Mouse (Mus musculus): Measurements from ENCODE around the gene Katnal1.

The Katnal1 gene

DNA sequence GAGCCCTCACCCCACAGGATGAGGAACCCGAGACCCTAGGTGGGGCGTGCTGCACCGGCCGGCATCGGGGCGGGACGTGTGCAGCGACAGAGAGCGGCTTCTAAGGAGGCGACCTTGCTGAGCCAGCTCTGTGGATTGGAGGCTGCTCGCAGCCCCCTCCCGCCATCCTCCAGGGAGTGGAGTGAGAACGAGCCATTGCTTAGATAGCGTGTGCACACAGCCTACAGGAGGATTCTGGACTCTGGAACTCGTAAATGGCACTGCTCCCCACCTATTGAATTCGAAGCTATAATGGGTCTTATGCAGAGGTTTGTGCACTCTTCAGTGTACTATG, at the start of gene Katnal1:
Katnal1 (minus strand) TSS at position 205 of the 334 bp plus-strand sequence.
- no peak for DNase-seq (ENCODE audit: low spot score)

GRCm38 (mm10) chr5:148978458-148979165, 49.5 kb upstream of the Katnal1 start:
- DNase-seq (ENCODE audit: low spot score) = no peak

DNA sequence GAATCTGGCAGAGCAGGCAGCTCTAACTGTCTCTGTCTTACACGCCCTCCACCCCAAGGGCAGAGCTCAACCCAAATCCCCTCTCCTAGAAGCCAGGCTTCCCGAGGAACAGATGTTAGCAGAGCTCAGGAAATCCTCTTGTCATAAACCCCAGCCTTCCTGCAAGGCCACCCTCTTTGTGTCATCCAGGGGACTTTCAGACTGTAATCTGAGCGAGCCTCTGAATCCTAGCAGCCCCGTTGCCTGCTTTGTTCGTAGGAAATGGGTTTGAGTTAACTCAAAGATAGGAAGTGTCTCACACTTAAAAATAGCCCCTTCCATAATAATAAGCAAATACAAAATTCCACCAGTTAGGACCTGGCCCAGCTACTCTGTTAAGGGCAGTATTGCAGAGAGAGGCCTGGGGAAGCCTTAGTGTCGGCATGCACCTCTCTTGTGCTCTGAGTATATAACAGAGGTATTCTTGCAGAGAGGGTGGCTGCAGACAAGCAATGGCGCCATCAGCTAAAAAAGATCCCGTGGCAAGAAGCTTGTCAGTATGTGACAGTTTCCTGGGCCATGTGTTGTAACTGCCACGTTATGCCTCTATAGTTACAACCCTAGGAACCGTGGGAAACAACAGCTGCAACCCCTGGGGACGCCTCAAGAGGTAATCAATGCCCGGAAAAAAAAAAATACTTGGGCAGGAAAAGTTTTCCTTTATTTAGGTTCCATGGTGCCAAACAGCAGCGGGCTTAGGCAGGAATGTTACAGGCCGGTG, 48.8 kb upstream of the Katnal1 start:
- DNase-seq (ENCODE audit: low spot score) = peak; percentile 51

DNA sequence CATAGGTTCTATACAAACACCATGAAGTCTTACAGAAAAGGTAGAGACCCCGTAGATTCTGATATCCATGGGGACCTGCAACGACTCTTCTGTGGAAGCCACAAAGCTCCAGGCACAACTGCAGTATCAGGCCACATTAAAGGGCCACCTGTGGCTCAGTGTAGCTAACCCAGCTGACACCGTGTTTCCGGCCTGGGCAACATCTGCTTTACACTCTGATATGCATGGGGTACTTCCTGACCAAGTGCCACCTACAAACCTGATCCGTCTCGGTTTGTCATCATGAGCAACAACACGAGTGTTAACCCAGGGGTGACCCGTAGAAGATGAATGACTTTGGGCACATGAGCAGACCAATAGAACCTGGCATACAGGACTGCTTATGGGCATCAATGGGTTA, 47.8 kb upstream of the Katnal1 start:
- no peak for DNase-seq (ENCODE audit: low spot score)

DNA sequence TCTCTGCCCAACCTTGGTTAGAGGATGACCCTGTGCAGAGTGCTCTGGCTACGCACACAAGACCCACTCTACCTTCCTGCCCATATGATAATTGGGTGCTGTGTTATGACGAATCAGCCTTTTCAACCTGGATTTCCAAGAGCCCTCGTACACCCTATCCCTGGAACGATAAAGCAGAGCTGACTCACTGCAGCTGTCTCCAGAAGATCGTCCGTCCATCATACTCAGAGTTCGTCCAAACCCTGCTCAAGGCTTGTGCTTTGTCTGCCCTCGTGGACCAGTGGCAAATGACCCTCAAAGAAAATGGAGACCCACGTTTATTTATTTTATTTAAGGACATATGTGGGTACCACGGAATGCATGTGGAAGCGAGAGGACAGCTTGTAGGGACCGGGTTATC, 45.9 kb upstream of the Katnal1 start:
- no peak for DNase-seq (ENCODE audit: low spot score)

DNA sequence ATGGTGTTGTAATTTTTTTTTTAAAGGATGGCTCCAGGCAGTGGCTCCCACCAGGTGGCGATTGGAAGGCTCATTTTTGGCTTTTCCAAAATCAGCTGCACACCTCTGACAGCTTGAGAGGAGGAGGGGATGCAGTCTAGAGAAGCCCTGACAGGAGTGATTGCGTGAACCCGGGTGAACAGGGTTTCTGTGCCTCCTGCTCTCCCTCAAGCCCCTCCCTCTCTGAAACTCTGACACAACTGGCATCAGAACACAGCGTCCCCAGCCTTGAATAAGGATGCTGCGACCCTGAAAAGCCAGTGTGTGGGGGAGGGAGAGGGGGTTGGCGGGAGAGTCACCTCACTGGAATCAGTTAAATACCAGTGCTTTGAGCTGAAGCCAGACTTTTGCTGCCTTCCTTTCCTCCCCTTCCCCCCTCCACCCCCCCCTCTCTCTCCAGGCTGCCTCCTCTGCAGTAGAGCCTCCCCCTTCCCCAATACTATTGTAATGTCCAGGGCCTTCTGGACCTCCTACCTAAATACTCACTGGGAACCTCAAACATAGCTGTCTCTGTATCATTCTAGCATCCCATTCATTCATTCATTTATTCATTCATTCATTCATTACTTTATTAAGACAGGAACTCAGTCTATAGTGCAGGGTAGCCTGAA, 44.0 kb upstream of the Katnal1 start:
- no peak for DNase-seq (ENCODE audit: low spot score)

- no peak for DNase-seq (ENCODE audit: low spot score)
These were observed 43.0 kb upstream of the Katnal1 start for GRCm38 (mm10) chr5:148972167-148972566.

DNA sequence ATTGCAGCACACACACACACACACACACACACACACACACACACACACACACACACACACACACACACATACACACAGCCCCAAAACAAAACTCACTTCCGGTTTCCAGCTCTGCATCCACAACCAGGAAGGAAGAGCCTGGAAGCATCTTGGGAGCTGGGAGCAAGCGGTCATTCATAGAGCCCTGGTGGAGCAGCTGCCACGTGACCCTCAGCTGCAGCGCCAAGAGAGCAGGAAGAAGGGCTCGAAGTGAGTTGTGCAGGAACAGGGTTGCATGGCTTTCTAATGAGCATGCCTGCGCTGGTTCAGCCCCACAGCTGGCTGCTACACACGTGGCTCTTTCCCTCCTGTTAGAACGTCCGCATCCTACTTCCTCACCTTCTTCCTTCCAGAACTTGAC, 40.5 kb upstream of the Katnal1 start:
- DNase-seq (ENCODE audit: low spot score) = no peak

DNA sequence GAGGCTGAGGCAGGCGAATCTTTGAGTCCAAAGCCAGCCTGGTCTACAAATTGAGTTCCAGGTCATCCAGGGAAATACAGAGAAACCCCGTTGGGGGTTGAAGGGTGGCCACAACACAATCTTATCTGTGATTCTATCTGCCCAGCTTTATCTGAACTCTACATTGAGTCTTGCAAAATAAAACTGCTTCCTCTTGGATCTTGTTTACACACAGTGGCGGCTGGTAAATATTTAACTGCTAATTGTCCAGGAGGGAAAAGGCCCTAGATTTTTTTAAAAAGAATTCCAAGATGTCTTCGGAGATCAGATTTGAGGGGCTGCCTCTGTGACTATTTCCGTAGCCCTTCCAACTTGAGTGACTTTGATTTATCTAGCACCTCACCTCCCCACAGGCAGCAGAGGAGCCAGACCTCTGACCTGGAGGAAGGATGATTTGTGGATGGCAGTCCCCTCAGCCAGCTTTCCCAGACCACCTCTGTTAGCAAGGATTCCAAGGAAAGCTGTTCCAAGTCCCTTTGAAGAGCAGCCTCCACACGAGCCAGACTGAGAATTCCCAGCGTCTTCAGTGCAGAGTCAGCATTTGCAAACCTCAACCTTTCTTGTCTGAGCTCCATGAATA, 39.9 kb upstream of the Katnal1 start:
- DNase-seq (ENCODE audit: low spot score) = no peak

DNA sequence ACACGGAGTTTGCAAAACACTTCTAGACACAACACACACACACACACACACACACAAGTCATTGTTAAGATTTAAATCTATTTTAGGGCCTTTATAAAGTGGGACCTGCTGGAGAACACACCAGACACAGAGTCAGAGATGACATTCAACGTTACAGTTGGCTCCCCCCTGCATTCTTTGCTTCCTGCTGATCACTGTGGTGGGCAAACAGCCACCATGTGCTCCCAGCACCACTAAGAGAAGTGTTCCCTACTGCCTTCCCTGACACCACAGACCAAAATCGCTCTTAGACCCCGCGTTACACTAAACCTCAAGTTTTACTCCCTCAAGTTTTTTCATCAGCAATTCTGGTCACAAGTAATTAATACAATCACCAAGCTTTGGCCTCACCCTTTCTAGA, 39.1 kb upstream of the Katnal1 start:
- no peak for DNase-seq (ENCODE audit: low spot score)

DNA sequence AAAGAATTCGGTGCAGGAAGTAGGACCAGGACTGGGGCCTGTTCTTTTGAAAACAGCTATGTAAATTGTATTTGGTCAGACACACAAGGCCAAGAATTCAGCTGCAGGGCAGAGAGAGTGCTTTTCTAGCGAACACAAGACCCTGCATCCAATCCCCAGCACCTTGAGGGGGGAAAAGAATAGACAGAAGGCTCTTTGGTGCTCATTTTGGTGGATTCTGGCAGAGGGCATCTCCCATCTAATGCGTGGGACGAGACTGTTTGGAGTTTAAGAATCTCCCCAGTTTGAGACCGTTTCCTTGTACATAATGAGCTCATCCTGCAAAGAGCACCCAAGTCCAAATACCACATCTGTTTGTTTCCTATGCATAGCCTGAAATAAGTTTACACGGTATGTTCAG, 37.3 kb upstream of the Katnal1 start:
- DNase-seq (ENCODE audit: low spot score) = peak; percentile 44

DNA sequence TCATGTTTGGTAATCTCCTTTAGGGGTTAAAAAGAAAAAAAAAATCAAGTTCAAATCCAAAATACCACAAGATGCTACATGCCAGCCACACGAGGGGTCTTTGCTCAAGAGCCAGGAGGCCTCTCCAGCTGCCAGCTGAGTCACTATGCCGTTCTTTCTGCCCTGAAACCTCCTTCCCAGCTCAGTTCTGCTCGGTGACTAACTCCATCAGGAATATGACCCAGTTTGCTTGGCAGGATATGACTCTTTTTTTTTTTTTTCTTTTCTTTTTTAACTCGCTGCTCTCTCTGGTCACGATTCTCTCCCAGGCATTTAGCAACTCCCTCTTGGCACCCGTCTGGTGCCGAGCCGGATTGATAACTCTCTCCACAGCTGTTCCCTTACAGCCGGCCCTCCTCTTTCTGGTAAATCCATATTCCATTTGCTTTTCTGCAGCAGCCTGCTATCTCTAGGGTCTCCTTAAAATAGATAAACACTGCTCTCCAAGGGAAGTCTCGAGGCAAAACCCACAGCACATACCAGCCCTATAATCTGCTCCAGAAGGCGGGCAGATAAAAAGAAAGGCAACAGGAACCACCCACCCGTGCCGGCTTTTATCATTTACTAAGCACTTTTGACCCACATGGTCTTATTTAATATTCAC, 36.7 kb upstream of the Katnal1 start:
- peak; percentile 93 for DNase-seq (ENCODE audit: low spot score)

GRCm38 (mm10) chr5:148965089-148965591, 36.0 kb upstream of the Katnal1 start:
- peak; percentile 75 for DNase-seq (ENCODE audit: low spot score)

DNA sequence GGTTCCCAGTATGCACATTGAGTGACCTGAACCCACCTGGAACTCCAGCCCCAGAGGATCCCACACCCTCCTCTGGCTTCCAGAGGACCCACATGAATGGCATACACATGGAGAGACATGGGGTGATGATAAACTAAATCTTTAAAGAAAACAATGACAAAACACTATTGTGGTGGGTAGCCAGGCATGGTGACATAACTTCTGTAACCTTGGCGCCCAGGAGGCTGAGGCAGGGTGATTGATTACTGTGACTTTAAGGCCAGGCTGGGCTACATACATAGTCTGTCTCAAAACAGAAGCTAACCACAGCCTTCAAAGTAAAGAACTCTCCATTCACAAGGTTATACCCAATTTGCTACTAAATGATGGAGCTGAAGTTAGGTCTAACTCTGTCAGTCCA, 35.1 kb upstream of the Katnal1 start:
- DNase-seq (ENCODE audit: low spot score) = no peak

GRCm38 (mm10) chr5:148960211-148960610, 31.1 kb upstream of the Katnal1 start:
- no peak for DNase-seq (ENCODE audit: low spot score)

DNA sequence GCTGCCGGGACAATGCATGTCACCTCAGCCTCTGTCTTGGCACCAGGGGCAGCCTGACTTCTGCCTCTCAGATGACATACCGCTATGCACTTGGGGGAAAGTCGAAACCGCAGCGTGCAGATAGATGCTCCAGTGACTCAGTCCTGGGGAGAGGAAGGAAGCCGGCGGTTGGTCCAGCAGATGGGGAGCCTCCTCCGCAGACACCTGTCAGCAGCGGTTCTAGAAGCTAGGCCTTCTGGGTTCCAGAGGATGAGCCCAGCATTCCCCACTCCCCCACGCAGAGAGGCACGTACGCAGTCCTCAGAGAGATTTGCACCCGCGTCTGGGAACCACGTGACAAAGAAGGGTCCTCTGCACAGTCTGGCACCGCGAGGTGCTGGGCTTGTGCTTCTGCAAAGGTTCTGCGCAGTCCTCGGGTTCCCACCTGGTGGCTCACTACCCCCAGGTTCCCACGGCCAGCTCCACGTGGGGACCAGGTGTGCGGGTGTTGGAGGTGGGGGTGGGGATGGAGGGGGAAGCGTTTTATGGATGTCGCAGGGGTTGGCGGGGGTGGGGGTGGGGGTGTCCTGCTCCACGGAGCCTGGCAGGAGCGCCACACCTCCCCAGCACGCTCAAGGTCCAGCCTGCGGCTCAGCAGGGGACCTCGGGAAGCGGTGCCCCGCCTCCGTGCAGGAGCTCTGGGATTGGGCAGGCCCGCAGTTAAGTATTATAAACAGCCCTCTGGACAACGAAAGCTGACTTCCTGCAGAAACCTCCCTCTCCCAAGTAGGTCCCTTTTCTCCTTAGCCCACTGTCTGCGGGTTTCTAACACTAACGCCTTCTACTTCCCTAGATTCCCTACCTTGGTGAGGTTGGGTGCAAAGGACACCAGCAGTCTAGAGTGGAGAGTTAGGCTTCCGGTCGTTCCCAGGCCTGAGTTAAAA, 30.2 kb upstream of the Katnal1 start:
- DNase-seq (ENCODE audit: low spot score) = no peak

DNA sequence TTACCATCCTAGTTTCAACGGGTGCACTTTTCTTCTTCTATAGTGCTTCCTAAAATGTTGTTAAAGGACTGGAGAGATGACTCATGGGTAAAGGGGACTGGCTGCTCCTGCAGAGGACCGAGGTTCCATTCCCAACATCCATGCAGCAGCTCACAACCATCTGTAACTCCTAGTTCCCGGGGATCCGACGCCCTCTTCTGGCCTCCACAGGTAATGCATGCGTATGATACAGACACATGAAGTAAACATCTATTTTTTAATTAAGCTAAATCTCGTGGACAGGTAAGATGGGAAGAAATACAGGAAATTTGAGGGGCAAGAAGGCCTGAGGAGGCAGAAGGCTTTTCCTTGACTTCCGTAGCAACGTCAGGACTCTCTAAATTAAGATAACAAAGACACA, 29.2 kb upstream of the Katnal1 start:
- no peak for DNase-seq (ENCODE audit: low spot score)

GRCm38 (mm10) chr5:148956898-148957535, 27.9 kb upstream of the Katnal1 start:
- no peak for DNase-seq (ENCODE audit: low spot score)

- DNase-seq (ENCODE audit: low spot score) = no peak
These were observed 27.0 kb upstream of the Katnal1 start for GRCm38 (mm10) chr5:148956091-148956490.

GRCm38 (mm10) chr5:148955575-148955974, 26.5 kb upstream of the Katnal1 start:
- no peak for DNase-seq (ENCODE audit: low spot score)
